Mouse (Mus musculus): ENCODE results near the gene 1700020D05Rik. TPM values are rescaled to one million over a fixed set of nuclear protein-coding genes. Genes with fewer than 3 reads are reported as not detected.
"Not testable (repeated sequence)": the region's sequence is repeated elsewhere in the genome, so short reads cannot be mapped to it uniquely, and the experiment has no call there.

1700020D05Rik gene
- polyA plus RNA-seq, 1 experiment: 6.8 TPM

GRCm38 (mm10) chr19:5494314-5494713, 9.3 kb downstream of the 1700020D05Rik start:
- Histone ChIP-seq H3K27me3 (ENCODE audit: control insufficient read depth, insufficient read depth, low read length) (no peaks in the 10 kb centered on the region), H3K4me1 (ENCODE audit: control insufficient read depth, insufficient read depth, low read length) (peaks cover 6% of the 10 kb centered on the region), H3K27ac (ENCODE audit: insufficient read depth, low read length) (no peak overlapping the region), H3K4me3 (replicated peaks; ENCODE audit: insufficient read depth, low read depth, low read length) (no peak overlapping the region)
- 81% methylated on average over 3 of the region's 3 CpGs for WGBS
- no peak for TF ChIP-seq CTCF (IDR thresholded peaks at IDR 0.05; ENCODE audit: borderline replicate concordance, insufficient read depth, low read depth, low read length)
- TF ChIP-seq POLR2A (IDR thresholded peaks at IDR 0.05; ENCODE audit: borderline replicate concordance, insufficient read depth, low read length): no peak
- no peak for DNase-seq

GRCm38 (mm10) chr19:5493301-5493721, 10.3 kb downstream of the 1700020D05Rik start:
- not testable (repeated sequence) for DNase-seq; H3K27me3 ChIP-seq (ENCODE audit: control insufficient read depth, insufficient read depth, low read length); H3K27ac ChIP-seq (ENCODE audit: insufficient read depth, low read length); H3K4me1 ChIP-seq (ENCODE audit: control insufficient read depth, insufficient read depth, low read length); H3K4me3 ChIP-seq (replicated peaks; ENCODE audit: insufficient read depth, low read depth, low read length)
- 28% methylated on average over 9 of the region's 9 CpGs for WGBS

- no peak for DNase-seq
- no peaks in the 10 kb centered on the region for H3K27me3 ChIP-seq (ENCODE audit: control insufficient read depth, insufficient read depth, low read length)
- WGBS: 54% methylated on average over 4 of the region's 4 CpGs
- TF ChIP-seq POLR2A (IDR thresholded peaks at IDR 0.05; ENCODE audit: borderline replicate concordance, insufficient read depth, low read length) (no peak), CTCF (IDR thresholded peaks at IDR 0.05; ENCODE audit: borderline replicate concordance, insufficient read depth, low read depth, low read length) (no peak)
- H3K4me1 ChIP-seq (ENCODE audit: control insufficient read depth, insufficient read depth, low read length): peaks cover 6% of the 10 kb centered on the region
- no peak overlapping the region for H3K27ac ChIP-seq (ENCODE audit: insufficient read depth, low read length)
- no peak overlapping the region for H3K4me3 ChIP-seq (replicated peaks; ENCODE audit: insufficient read depth, low read depth, low read length)
Measured at GRCm38 (mm10) chr19:5492641-5493040, 10.9 kb downstream of the 1700020D05Rik start.

GRCm38 (mm10) chr19:5490898-5491708, 12.5 kb downstream of the 1700020D05Rik start:
- H3K27ac ChIP-seq (ENCODE audit: insufficient read depth, low read length): peak overlapping the region; percentile 69
- no peaks in the 10 kb centered on the region for H3K27me3 ChIP-seq (ENCODE audit: control insufficient read depth, insufficient read depth, low read length)
- TF ChIP-seq POLR2A (IDR thresholded peaks at IDR 0.05; ENCODE audit: borderline replicate concordance, insufficient read depth, low read length): peak; percentile 42; the same call in 1 of the 2 replicates
- TF ChIP-seq CTCF (IDR thresholded peaks at IDR 0.05; ENCODE audit: borderline replicate concordance, insufficient read depth, low read depth, low read length): no peak
- peaks cover 12% of the 10 kb centered on the region for H3K4me1 ChIP-seq (ENCODE audit: control insufficient read depth, insufficient read depth, low read length)
- peak; percentile 83 to 85 for DNase-seq
- peak overlapping the region; percentile 88 for H3K4me3 ChIP-seq (replicated peaks; ENCODE audit: insufficient read depth, low read depth, low read length)
- under 1% methylated on average over 59 of the region's 59 CpGs for WGBS

- DNase-seq: peak; percentile 94 to 97
- TF ChIP-seq POLR2A (IDR thresholded peaks at IDR 0.05; ENCODE audit: borderline replicate concordance, insufficient read depth, low read length) (peak; percentile 89), CTCF (IDR thresholded peaks at IDR 0.05; ENCODE audit: borderline replicate concordance, insufficient read depth, low read depth, low read length) (no peak)
- Histone ChIP-seq H3K4me1 (ENCODE audit: control insufficient read depth, insufficient read depth, low read length) (peaks cover 17% of the 10 kb centered on the region), H3K4me3 (replicated peaks; ENCODE audit: insufficient read depth, low read depth, low read length) (peak within 1 kb of the TSS; percentile 88), H3K27me3 (ENCODE audit: control insufficient read depth, insufficient read depth, low read length) (no peaks in the 10 kb centered on the region), H3K27ac (ENCODE audit: insufficient read depth, low read length) (peak within 1 kb of the TSS; percentile 92)
- 1% methylated on average over 62 of the region's 62 CpGs for WGBS
Measured at GRCm38 (mm10) chr19:5490313-5490897, 13.2 kb downstream of the 1700020D05Rik start, which contains the start of gene Cfl1. Gene Cfl1 (plus strand): TSS chr19:5490455.

- H3K27me3 ChIP-seq (ENCODE audit: control insufficient read depth, insufficient read depth, low read length); H3K27ac ChIP-seq (ENCODE audit: insufficient read depth, low read length); H3K4me3 ChIP-seq (replicated peaks; ENCODE audit: insufficient read depth, low read depth, low read length): not testable (repeated sequence)
- peaks cover 24% of the 10 kb centered on the region for H3K4me1 ChIP-seq (ENCODE audit: control insufficient read depth, insufficient read depth, low read length)
- WGBS: 22% methylated on average over 10 of the region's 10 CpGs
- DNase-seq: peak in 1 of 2 experiments; percentile 34
Measured at GRCm38 (mm10) chr19:5489721-5490120, 13.9 kb downstream of the 1700020D05Rik start.

- Histone ChIP-seq H3K27ac (ENCODE audit: insufficient read depth, low read length) (peak overlapping the region; percentile 92), H3K27me3 (ENCODE audit: control insufficient read depth, insufficient read depth, low read length) (no peaks in the 10 kb centered on the region), H3K4me3 (replicated peaks; ENCODE audit: insufficient read depth, low read depth, low read length) (peak overlapping the region; percentile 68), H3K4me1 (ENCODE audit: control insufficient read depth, insufficient read depth, low read length) (peaks cover 29% of the 10 kb centered on the region)
- WGBS: under 1% methylated on average over 26 of the region's 26 CpGs
- no peak for TF ChIP-seq CTCF (IDR thresholded peaks at IDR 0.05; ENCODE audit: borderline replicate concordance, insufficient read depth, low read depth, low read length)
- peak; percentile 64; the same call in 1 of the 2 replicates for TF ChIP-seq POLR2A (IDR thresholded peaks at IDR 0.05; ENCODE audit: borderline replicate concordance, insufficient read depth, low read length)
- DNase-seq: peak; percentile 96 to 97
Measured at GRCm38 (mm10) chr19:5488878-5489571, 14.6 kb downstream of the 1700020D05Rik start.
